Mouse (Mus musculus) forebrain, embryonic 16.5 days (tissue): ENCODE measurements at regions not wholly inside any gene's neighbourhood (a gene's known extent, or its start where the extent isn't known, plus 50 kb on each side); places are given as distances from the start of the nearest gene placed in this dataset.

Experiments used
- ATAC-seq: fragments of 200-750 bp; cut with Nextera tagmentation; 2 replicates; pipeline ENCODE4 v1.8.0; 2017; ENCODE audit warnings: mild to moderate bottlenecking, moderate library complexity
- H3K27ac ChIP-seq: fragments of 300-500 bp; sonication (generic); 2 replicates; pipeline ENCODE4 v1.5.1; 2014; ENCODE audit warnings: low read length, control low read depth
- H3K27me3 ChIP-seq: fragments of 300-500 bp; sonication (generic); replicated peaks from 2 replicates; pipeline ENCODE4 v1.6.1; 2014; ENCODE audit warnings: low read length; ENCODE audit not compliant: control insufficient read depth, insufficient read depth
- H3K36me3 ChIP-seq: fragments of 300-500 bp; sonication (generic); 2 replicates; pipeline ENCODE4 v1.6.1; 2014; ENCODE audit not compliant: control insufficient read depth, insufficient read depth
- H3K4me1 ChIP-seq: fragments of 300-500 bp; sonication (generic); replicated peaks from 2 replicates; pipeline ENCODE4 v1.6.1; 2014; ENCODE audit warnings: low read length; ENCODE audit not compliant: control insufficient read depth, insufficient read depth
- H3K4me2 ChIP-seq: fragments of 300-500 bp; sonication (generic); 2 replicates; pipeline ENCODE4 v1.6.1; 2014; ENCODE audit warnings: mild to moderate bottlenecking, low read length, control low read depth
- H3K4me3 ChIP-seq: fragments of 300-500 bp; sonication (generic); replicated peaks from 2 replicates; pipeline ENCODE4 v1.5.1; 2014; ENCODE audit warnings: mild to moderate bottlenecking, low read length, control low read depth
- H3K9ac ChIP-seq: fragments of 300-500 bp; sonication (generic); replicated peaks from 2 replicates; pipeline ENCODE4 v1.6.1; 2014; ENCODE audit warnings: low read depth, low read length, control low read depth
- H3K9me3 ChIP-seq: fragments of 300-500 bp; sonication (generic); 2 replicates; pipeline ENCODE4 v1.6.1; 2016; ENCODE audit warnings: low read length; ENCODE audit not compliant: control insufficient read depth
- whole genome bisulfite sequencing: fragments of 180-500 bp; shearing (Covaris S2); extraction: QIAGEN DNeasy Blood & Tissue Kit; methylation state at CpG from one replicate; pipeline ENCODE4 v1.1.7; 2014; 5-methylcytosine and 5-hydroxymethylcytosine counted together

DNA sequence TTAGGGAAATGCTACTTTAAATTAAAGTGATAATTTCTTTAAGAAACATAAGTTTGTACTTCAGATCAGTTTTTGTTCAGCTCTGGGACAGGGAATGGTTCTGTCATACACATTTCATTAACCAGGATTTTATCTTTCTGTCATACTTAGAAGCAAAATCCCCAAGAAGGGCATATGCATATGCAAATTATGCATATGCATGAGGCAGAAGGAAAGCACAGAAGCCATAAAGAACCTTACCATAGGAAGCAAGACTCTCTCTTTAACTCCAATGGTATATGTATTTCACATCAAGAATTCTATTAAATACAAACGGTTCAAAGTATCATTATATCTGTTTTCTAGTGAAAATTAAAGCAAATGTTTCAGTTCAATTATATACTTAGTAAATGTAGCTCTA is 381.5 kb downstream of the Kcnj3 start:
- H3K36me3 ChIP-seq = no peaks in the 10 kb centered on the region
- no peaks in the 10 kb centered on the region for H3K9me3 ChIP-seq
- H3K9ac ChIP-seq = no peak overlapping the region
- no peaks in the 10 kb centered on the region for H3K27me3 ChIP-seq
- no peak overlapping the region for H3K27ac ChIP-seq
- peak; percentile 27; the same call in 1 of the 2 replicates for ATAC-seq
- no peak overlapping the region for H3K4me3 ChIP-seq
- 61% methylated on average over 1 of the region's 1 CpGs for WGBS
- 0 out of 2 replicates have a peak, but pooled peaks cover 2% of the 10 kb centered on the region for H3K4me1 ChIP-seq
- no peak overlapping the region for H3K4me2 ChIP-seq

DNA sequence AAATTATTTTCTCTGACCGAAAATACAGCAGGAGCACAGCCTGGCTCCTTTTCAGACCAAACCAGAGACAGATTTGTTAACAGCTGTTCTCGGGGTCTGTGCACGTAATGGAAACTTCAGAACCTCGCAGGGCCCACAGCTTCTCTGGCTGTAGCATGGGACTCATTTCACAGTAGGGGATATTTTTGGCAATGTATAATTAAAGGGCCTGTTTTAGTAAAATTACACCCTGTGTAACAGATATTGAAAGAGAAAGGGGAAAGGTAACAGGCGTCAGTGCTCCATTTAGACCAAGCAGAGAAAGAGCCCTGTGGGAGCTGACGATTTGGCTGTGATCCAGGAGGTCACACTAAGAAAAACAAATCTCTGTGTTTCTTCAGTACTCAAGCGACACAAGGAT is 382.4 kb downstream of the Kcnj3 start:
- H3K27ac ChIP-seq = peak overlapping the region; percentile 46
- H3K36me3 ChIP-seq = no peaks in the 10 kb centered on the region
- no peaks in the 10 kb centered on the region for H3K27me3 ChIP-seq
- peak overlapping the region; percentile 1 for H3K4me2 ChIP-seq
- no peak overlapping the region for H3K9ac ChIP-seq
- no peak overlapping the region for H3K4me3 ChIP-seq
- peak; percentile 95 for ATAC-seq
- no peaks in the 10 kb centered on the region for H3K9me3 ChIP-seq
- 0 out of 2 replicates have a peak, but pooled peaks cover 2% of the 10 kb centered on the region for H3K4me1 ChIP-seq
- WGBS = 3% methylated on average over 7 of the region's 7 CpGs

DNA sequence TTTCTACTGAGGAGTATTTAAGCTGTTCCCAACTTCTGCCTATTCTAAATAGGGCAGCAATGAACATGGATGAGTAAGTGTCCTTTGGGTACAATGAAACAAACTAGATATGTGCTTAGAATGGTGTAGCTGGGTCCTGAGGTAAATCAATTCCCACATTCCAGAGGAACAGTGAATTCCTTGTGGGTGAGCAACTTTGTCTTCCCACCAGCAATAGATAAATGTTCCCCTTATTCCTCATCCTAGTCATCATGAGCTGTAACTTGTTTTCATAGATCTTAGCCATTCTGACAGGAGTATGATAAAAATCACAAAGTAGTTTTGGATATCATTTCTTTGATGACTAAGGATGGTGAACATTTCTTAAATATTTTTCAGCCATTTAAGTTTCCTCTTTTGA is 387.0 kb downstream of the Kcnj3 start:
- Histone ChIP-seq H3K9me3 (no peaks in the 10 kb centered on the region), H3K4me3 (no peak overlapping the region), H3K4me1 (0 out of 2 replicates have a peak, but pooled peaks cover 2% of the 10 kb centered on the region), H3K36me3 (no peaks in the 10 kb centered on the region), H3K9ac (no peak overlapping the region), H3K27me3 (no peaks in the 10 kb centered on the region), H3K27ac (no peak overlapping the region), H3K4me2 (no peak overlapping the region)
- ATAC-seq = no peak

DNA sequence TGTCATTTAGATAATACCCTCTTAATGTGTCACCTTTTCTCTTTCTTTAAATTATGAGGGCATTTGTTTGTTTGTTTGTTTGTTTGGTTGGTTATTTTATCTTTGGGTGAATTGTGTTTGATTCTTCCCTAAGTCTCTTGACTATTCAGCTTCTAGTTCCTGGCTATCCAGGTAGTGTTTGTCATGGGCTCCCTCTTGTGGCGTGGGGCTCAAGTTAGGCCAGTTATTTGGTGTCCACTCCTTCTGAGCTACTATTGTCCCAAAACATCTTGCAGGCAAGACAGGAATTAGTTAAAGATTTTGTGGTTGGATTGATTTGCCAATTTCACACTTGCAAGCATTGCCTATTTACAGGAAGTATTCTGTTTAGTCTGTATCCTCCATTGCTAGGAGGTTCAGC is 405.8 kb downstream of the Kcnj3 start:
- no peaks in the 10 kb centered on the region for H3K4me1 ChIP-seq
- no peak overlapping the region for H3K4me3 ChIP-seq
- 55% methylated on average over 1 of the region's 1 CpGs for WGBS
- no peak overlapping the region for H3K9ac ChIP-seq
- no peaks in the 10 kb centered on the region for H3K36me3 ChIP-seq
- H3K4me2 ChIP-seq = no peak overlapping the region
- no peak for ATAC-seq
- H3K27me3 ChIP-seq = no peaks in the 10 kb centered on the region
- no peaks in the 10 kb centered on the region for H3K9me3 ChIP-seq
- no peak overlapping the region for H3K27ac ChIP-seq

DNA sequence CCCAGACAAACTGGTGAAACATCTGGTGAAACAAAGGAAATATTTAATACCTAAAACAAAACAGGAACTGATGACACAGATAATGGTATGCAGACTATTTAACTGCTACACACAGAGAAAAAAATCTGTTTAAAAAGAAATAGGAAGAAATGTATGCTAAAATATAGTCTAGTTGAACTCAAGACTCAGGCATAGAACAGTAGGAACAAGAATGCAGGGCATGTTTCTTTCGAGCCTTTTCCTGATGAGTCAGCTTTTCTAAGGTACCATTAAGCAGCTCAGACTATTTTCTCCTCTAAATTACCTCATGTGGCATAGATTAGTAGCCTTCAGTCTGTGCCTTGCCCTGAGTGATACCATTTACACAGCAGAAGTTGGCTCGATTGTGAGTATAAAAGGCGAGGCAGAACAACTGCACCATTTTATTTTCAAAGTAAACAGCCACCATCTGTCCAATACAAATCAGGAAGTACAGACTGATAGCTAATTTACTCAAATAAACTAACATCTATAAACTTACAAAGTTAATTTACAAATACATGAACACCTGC is 411.1 kb downstream of the Kcnj3 start:
- no peaks in the 10 kb centered on the region for H3K9me3 ChIP-seq
- ATAC-seq = 0 out of 2 replicates have a peak, but pooled peaks have one; percentile 31
- H3K27me3 ChIP-seq = no peaks in the 10 kb centered on the region
- no peaks in the 10 kb centered on the region for H3K36me3 ChIP-seq
- H3K4me1 ChIP-seq = no peaks in the 10 kb centered on the region
- no peak overlapping the region for H3K27ac ChIP-seq
- H3K9ac ChIP-seq = no peak overlapping the region
- no peak overlapping the region for H3K4me2 ChIP-seq
- no peak overlapping the region for H3K4me3 ChIP-seq
- WGBS = 35% methylated on average over 3 of the region's 3 CpGs

DNA sequence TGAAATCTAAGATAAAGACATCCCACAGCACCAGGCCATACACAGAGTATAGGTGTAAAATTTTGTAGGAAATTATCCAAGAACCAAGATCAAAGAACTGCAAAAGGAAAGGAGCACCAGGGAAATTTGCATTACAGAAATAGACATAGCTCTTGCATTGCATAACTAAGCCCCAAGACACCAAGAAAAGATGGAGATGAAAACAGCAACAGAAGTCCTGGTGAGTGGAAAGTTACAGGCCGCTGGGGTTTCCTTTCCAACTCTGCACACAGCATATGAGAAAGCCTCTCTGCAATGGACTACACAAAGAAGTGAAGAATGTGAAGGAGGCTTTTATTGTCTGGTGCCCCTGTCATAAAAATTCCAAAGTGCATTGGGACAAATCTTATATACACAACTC is 426.7 kb downstream of the Kcnj3 start:
- Histone ChIP-seq H3K27ac (no peak overlapping the region), H3K36me3 (no peaks in the 10 kb centered on the region), H3K4me1 (no peaks in the 10 kb centered on the region), H3K27me3 (no peaks in the 10 kb centered on the region), H3K4me3 (no peak overlapping the region), H3K9ac (no peak overlapping the region), H3K9me3 (no peaks in the 10 kb centered on the region), H3K4me2 (no peak overlapping the region)
- ATAC-seq = no peak
- 63% methylated on average over 1 of the region's 1 CpGs for WGBS

DNA sequence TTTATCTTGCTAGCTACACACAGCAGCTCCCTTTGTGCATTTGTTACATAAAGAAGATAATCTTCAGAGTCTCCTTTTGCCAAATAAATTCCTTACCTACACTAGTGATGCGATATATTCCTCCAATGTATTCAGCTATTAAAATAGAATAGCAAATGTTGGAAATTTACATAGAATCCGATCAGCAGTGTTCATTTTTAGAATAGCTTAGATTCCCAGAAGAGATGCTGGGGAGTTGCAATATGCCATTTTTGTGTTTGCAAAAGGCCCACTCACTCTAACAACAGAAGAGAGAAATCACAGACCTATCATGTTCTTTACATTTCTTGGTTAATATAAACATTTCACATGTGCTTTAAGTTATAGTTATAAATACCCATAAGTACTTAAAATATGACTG is 454.2 kb downstream of the Kcnj3 start:
- no peak overlapping the region for H3K27ac ChIP-seq
- no peaks in the 10 kb centered on the region for H3K36me3 ChIP-seq
- 86% methylated on average over 2 of the region's 2 CpGs for WGBS
- H3K27me3 ChIP-seq = no peaks in the 10 kb centered on the region
- H3K9me3 ChIP-seq = no peaks in the 10 kb centered on the region
- no peak overlapping the region for H3K4me3 ChIP-seq
- no peak for ATAC-seq
- peaks cover 2% of the 10 kb centered on the region; the same call in 1 of the 2 replicates for H3K4me1 ChIP-seq
- no peak overlapping the region for H3K4me2 ChIP-seq
- no peak overlapping the region for H3K9ac ChIP-seq

DNA sequence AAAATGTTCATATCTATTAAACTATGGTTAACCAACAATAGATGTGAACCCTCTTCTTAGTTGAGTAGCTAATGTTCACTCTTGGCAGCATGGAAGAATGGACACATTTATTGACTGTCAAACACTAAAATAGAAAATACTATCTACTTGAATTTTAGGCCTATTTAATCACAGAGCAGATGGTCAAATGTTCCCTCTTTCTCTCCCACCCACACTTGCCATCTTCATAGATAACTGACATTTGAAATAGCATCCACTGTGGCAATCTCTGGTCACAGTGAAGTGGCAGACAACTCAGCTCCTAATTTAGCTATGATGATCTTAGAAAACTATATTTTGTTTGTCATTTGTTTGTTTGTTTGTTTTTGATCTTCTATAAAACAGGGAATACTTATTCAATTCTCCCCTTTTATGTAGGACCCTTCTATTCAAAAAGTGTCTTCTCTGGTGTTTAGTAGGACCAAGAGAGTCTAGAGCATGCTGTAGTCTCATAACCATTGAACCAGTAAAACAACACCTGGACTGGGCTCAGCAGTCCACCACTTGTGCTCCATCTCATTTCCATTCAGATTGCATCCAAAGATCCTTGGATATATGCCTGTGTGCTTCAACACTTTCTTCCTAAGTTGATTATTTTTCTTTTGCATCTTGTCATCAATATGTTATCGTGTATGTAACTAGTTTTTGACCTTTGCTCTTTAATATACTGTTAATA is 457.2 kb downstream of the Kcnj3 start:
- Histone ChIP-seq H3K4me3 (no peak overlapping the region), H3K9ac (no peak overlapping the region), H3K4me2 (no peak overlapping the region), H3K27ac (no peak overlapping the region), H3K36me3 (no peaks in the 10 kb centered on the region), H3K27me3 (no peaks in the 10 kb centered on the region), H3K9me3 (no peaks in the 10 kb centered on the region), H3K4me1 (peaks cover 2% of the 10 kb centered on the region; the same call in 1 of the 2 replicates)
- WGBS = 42% methylated on average over 1 of the region's 1 CpGs
- ATAC-seq = no peak

DNA sequence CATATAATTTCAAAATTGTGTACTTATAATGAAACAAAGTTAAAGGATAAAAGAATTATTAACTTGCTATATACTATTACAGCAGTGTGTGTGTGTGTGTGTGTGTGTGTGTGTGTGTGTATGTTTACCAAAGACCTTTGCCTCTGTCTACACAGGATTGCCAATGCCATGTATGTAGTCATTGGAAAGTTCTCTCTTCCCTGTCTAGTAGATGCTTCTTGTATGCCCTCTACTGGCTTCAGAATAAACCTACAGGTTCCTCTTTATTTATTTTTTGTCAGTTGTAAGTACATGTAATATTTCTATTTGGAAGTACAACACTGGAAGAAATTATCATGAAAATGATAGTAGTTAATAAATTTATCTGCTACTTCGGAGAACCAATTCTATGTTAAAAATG is 484.5 kb downstream of the Kcnj3 start:
- H3K27me3 ChIP-seq = no peaks in the 10 kb centered on the region
- no peak overlapping the region for H3K27ac ChIP-seq
- 86% methylated on average over 1 of the region's 1 CpGs for WGBS
- H3K4me3 ChIP-seq = no peak overlapping the region
- H3K4me2 ChIP-seq = no peak overlapping the region
- no peaks in the 10 kb centered on the region for H3K4me1 ChIP-seq
- H3K9ac ChIP-seq = no peak overlapping the region
- no peaks in the 10 kb centered on the region for H3K36me3 ChIP-seq
- no peaks in the 10 kb centered on the region for H3K9me3 ChIP-seq
- peak; percentile 79 for ATAC-seq
